Mouse (Mus musculus) thymus, postnatal 36 days (tissue): ENCODE measurements around the gene Zkscan1.
"Not testable (repeated sequence)": the region's sequence is repeated elsewhere in the genome, so short reads cannot be mapped to it uniquely, and the experiment has no call there.

Experiments used
- DNase-seq, 2 experiments: peaks; one replicate each; pipeline ENCODE4 v3.0.0; 2022; ENCODE audit warnings: mixed read lengths in 2 of 2

Zkscan1 gene

GRCm38 (mm10) chr5:138084996-138085395 is at the start of gene Zkscan1:
Gene Zkscan1, plus strand, starts transcription at chr5:138085084.
- peak; percentile 68 to 74 for DNase-seq

DNA sequence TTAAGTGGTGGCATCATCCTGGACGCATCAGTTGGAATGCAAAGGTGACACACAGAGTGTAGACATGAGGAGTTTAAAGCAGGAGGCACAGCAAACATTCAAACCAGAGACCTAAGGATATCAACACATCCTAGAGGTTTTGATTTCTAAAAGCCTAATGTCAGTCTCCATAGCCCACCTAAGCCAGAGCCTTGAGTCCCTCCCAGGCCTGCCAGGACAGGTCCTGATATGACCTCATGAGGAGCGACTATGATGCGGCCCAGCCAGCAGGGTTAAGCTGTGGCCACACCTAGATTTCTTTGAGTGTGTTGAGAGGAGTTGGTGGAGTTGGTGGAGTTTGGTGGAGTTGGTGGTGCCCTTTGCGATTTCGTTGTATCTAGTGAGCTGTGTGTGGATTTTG is 32.0 kb upstream of the Zkscan1 start, which contains the start of gene Smok3c:
Smok3c (plus strand) TSS at position 301 of the 400 bp plus-strand sequence.
- DNase-seq: not testable (repeated sequence)

- DNase-seq: no peak
These were observed 11.1 kb upstream of the Zkscan1 start for GRCm38 (mm10) chr5:138073803-138074202.

DNA sequence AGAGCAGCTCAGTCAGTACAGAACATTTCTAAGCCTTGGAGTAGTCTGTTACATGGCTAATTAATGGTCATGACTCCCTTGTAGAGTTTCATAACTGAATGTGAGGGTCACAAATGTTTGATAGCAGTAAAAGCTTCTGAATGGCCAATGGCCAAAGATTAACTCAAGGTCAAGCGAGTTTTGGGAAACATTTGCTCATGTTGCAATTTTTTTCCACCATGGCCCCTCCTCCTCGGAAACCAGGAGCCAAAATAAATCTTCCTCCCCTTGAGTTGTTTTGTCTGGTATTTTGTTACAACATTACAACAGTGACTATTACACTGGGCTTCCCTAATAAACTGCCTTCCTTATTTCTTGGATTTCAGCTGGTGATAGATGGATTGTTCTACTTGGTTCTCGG is 9.2 kb upstream of the Zkscan1 start:
- DNase-seq: no peak

DNA sequence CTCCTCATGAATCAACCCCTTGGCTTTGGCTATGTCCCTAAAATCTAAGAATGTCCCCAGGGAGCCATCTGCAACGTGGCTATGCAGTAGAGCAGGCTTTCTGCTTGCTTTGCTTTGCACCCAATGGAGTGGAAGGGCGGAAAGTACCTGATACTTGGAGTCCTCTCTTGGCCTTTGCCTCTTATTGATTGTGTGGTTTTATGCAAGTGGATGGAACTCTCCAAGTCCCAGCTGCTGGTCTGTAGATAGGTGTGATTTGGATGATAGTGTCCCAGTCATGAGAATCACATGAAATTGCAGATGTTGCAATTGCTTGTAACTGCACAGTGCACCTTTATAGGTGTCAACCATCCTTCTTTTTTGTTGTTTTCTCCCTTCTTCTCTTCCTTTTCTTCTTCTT is 8.7 kb upstream of the Zkscan1 start:
- no peak for DNase-seq

DNA sequence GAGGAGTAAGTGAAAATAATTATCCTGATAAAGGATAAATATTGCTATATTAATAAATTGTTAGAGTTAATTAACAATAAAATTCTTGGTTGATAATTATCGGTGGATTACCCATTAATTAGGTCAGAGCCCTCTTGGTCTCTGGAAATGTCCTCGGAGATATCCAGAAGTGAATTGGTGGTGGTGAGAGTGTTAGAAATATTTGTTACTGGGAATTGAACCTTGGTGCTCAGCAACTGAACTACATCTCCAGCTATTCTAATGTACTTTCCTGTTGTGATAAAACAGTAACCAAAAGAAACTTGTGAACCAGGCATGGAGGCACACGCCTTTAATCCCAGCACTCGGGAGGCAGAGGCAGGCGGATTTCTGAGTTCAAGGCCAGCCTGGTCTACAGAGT is 4.4 kb upstream of the Zkscan1 start:
- no peak for DNase-seq

DNA sequence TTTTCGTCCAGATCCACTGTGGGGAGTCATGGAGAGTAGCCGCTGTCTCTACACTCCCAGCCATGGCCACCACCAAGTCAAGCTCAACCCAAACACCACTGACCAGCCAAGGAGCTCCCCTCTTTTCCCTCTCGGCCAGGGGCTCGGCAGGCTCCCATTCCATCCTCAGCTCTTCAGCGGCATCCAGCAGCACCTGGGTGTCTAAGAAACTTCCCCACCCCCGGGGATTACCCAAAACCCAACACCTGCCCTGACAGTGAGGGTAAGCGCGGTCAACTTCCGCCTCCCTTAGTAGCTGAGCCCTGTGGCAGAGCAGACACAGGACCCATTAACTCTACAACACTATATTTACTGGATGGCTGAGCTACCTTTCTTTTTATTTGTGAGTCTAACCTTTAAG is 3.4 kb upstream of the Zkscan1 start:
- no peak for DNase-seq

- no peak for DNase-seq
These were observed 1.5 kb upstream of the Zkscan1 start for GRCm38 (mm10) chr5:138083318-138083900.

GRCm38 (mm10) chr5:138083936-138084335 is 948 bp upstream of the Zkscan1 start:
- DNase-seq: no peak

DNA sequence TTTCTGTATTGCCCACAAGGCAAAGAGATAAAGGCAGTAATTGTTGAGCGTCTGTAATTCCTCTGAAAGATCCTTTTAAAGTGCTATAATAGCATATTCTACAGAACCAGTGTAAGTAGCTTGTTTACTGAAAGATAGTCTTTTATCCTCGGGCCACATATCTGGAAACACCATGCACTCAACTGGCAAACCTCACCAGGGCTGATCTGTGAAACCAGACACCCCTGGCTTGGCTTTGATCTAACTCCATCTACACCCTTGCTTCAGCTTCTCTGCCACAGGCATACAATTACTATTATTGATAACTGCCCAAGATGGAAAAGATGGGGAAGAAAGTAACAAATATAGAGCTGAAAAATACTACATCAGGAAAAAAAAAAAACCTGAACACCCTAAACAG is 377 bp upstream of the Zkscan1 start:
- no peak for DNase-seq

DNA sequence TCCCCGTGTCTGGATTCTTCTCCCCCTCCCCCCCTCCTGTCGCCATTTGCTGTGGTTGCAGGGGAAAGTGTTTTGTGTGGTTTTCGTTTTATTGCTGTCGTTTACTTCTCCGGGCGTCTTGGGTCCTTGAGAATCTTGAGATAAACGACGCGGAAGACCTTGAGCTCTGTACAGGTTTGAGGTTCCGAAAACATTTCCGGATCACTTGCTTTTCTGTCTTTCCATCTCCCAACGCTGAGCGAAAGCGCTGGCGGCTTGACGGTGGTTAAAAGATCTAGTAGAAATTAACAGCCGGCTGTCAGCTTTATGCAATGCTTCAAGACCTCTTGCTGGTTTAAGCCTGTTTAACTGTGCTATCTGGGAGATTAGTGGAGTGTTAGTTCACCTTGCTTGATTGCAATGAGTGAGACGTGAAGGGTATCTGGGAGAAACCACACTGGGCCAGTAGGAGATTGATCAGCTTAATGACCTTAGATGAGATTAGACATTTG is 582 bp downstream of the Zkscan1 start:
- DNase-seq: peak; percentile 6 to 13

GRCm38 (mm10) chr5:138086842-138087241 is 2.0 kb downstream of the Zkscan1 start:
- no peak for DNase-seq

- no peak for DNase-seq
These were observed 3.5 kb downstream of the Zkscan1 start for GRCm38 (mm10) chr5:138088366-138088765.

- DNase-seq: no peak
These were observed 4.2 kb downstream of the Zkscan1 start for GRCm38 (mm10) chr5:138089108-138089551.

- DNase-seq: no peak
These were observed 5.4 kb downstream of the Zkscan1 start for GRCm38 (mm10) chr5:138090271-138090670.

DNA sequence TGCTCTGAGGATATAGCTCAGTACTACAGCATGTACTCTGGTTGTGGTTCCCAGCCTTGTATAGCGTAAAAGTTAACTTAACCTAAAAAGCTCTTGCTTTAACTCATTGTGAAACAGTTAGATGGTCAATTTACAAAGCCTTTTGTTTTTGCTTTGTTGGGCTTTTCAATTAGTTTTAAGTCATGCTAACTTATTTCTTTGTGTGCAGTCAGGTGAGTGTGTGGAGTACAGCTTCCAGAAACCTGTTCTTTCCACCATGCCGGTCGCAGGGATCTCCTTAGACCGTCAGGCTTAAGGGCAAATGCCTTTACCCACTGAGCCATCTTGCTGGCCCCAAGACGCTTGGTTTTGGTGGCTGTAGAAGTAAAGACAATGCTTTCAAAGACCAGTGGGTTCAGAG is 5.9 kb downstream of the Zkscan1 start:
- DNase-seq: no peak

DNA sequence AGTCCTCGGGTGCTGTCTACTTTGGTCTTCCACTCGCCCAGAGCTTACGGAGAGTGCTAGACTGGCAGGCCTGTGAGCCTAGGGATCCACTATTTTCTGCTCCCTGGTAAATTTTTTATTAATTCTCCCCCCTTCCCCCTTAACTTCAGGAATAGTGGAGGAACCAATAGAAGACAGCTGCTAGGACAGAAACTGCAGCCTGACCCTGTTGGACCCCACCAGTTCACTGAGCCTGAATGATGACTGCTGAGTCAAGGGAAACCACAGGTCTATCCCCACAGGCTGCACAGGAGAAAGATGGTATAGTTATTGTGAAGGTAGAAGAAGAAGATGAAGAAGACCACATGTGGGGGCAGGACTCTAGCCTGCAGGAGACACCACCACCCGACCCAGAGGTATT is 7.9 kb downstream of the Zkscan1 start:
- DNase-seq: no peak

DNA sequence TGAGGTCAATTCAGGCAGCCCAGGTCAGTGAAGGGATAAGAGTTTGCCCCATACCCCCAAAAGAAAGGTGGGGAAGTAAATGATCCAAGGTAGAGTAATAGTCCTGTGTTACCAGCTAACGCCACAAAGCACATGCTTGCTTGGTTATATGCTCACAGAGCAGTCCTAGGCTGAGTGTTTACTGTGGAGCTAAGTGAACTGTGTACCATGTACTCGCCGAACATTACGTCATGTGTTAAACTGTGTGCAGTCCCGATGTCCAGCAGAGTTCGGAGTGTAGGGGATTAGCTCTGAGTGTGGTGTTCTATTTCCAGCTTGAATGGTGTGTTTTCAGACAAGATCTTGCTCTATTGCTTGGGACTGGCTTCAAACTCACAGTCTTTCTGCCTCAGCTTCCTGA is 9.6 kb downstream of the Zkscan1 start:
- no peak for DNase-seq

DNA sequence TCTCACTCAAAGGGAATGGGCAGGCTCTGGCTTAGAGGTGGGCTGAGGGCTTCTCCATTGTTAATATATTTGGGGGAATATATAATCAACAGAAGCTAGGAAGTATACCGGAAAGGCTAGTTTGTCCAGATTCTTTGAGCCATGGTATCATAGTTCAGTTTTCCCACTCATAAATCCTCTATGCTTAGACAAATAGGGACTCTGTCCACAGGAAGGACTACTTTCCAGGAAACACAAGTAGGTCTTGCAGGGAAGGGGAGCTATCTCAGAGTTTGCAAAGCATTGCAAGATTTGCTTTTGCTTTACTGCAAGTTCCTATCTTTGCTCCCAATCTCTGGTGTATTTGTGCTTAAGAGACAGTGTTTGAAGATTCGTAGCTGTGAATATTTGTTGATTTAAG is 20.1 kb downstream of the Zkscan1 start:
- no peak for DNase-seq

DNA sequence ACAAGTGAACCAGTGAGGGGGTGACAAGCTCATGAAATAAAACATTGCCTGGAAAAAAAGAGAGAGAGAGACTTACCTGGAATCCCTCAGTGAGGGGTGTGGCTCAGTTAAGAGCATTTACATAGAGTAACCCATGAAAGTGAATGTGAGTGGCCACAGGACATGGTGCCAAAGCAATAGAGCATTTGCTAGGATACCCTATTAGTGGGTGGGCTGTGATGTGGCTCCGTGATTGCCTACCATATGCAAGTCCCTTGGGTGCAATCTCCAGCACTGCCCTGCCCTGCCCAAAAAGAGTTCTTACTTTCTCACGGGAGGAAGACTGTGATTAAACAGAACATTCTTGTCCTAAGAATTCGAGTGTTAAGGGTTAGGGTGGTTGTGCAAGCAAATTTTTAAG is 22.2 kb downstream of the Zkscan1 start:
- no peak for DNase-seq

GRCm38 (mm10) chr5:138109847-138110396 is 25.0 kb downstream of the Zkscan1 start:
- not testable (repeated sequence) for DNase-seq

DNA sequence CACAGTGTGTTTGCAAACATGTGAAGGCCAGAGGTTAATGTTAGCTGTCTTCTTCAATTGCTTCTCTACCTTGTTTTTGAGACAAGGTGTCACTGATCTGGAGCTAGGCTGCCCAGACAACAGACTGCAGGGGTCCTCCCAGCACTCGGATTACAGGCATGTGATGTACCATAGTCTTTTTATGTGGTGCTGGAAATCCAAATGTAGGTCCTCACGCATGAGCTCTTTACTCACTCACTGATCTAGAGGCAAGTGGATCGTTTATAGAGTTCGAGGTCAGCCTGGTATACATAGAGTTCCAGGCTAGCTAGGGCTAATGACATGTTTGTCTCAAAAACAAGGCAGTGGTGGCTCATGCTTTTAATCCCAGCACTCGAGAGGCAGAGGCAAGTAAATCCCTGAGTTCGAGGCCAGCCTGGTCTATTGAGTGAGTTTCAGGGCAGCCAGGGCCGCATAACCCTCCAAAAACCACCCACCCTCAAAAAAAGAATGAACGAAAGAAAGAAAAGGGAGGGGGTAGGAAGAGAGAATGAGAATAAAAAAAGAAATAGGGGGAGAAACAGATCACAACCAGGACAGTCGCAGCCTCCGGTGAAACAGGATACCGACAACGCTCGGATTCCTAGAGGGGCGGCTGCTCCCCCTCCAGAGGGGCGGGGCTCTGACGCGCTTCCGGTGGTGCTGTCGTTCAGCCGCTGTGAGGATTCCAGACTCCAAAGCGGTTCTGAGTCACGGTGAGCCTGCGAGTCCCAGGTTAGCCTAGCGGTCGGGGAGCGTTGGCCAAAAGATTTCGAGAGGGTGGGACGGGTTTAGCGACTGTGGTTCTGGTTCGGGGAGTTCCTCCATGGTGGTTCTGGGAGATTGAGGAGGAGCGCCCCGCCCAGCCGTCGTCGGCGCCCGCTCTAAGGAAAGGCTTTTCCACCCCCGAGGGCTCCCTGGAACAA is 31.6 kb downstream of the Zkscan1 start, which contains the start of gene Zscan21:
Zscan21 (plus strand) TSS at position 649 of the 944 bp plus-strand sequence.
- DNase-seq: peak; percentile 87 to 89
